Mouse (Mus musculus) stomach, postnatal 0 days (tissue): ENCODE measurements around the gene Gopc.

Source experiments
- CTCF ChIP-seq: IDR thresholded peaks from 2 replicates; pipeline ENCODE4 v1.5.1; 2016; ENCODE audit warnings: antibody characterized with exemption, low read depth, mild to moderate bottlenecking, moderate library complexity
- EP300 ChIP-seq: optimal IDR thresholded peaks from 2 replicates; pipeline ENCODE3; 2016; ENCODE audit warnings: antibody characterized with exemption

GRCm38 (mm10) chr10:52387192-52387591, 5.3 kb upstream of the Gopc start:
- no peak for TF ChIP-seq CTCF
- TF ChIP-seq EP300: no peak
